Mouse (Mus musculus): ENCODE measurements around the gene Hectd4. TPM values are rescaled to one million over a fixed set of nuclear protein-coding genes. Genes with fewer than 3 reads are reported as not detected.
A peak's percentile ranks its signal among the peaks of the same experiment; 100 is the strongest.
"Not testable (repeated sequence)": the region's sequence is repeated elsewhere in the genome, so short reads cannot be mapped to it uniquely, and the experiment has no call there.

Hectd4 gene
- polyA plus RNA-seq, 1 experiment from 2014 or later: 3.0 TPM

GRCm38 (mm10) chr5:121287213-121287612, 67.2 kb downstream of the Hectd4 start:
- peaks cover 56% of the 10 kb centered on the region for H3K36me3 ChIP-seq
- no peak overlapping the region for H3K9ac ChIP-seq
- 86% methylated on average over 2 of the region's 2 CpGs for WGBS
- ATAC-seq (replicated peaks; ENCODE audit: insufficient number of reproducible peaks, insufficient read depth, low FRiP score, low read depth): no peak
- H3K4me2 ChIP-seq: no peak overlapping the region
- 0 out of 2 replicates have a peak, but pooled peaks cover 2% of the 10 kb centered on the region for H3K4me1 ChIP-seq (replicated peaks)
- H3K4me3 ChIP-seq: no peak overlapping the region
- H3K9me3 ChIP-seq (replicated peaks): no peaks in the 10 kb centered on the region
- no peak overlapping the region for H3K27ac ChIP-seq
- H3K27me3 ChIP-seq: no peaks in the 10 kb centered on the region

- Histone ChIP-seq H3K9me3 (replicated peaks) (no peaks in the 10 kb centered on the region), H3K36me3 (peaks cover 66% of the 10 kb centered on the region), H3K27me3 (no peaks in the 10 kb centered on the region), H3K9ac (no peak overlapping the region), H3K4me2 (no peak overlapping the region), H3K27ac (no peak overlapping the region), H3K4me1 (replicated peaks) (no peaks in the 10 kb centered on the region), H3K4me3 (no peak overlapping the region)
- WGBS: 91% methylated on average over 3 of the region's 3 CpGs
- ATAC-seq (replicated peaks; ENCODE audit: insufficient number of reproducible peaks, insufficient read depth, low FRiP score, low read depth): no peak
Observed at GRCm38 (mm10) chr5:121290289-121290688, 70.3 kb downstream of the Hectd4 start.

- H3K4me3 ChIP-seq: no peak overlapping the region
- no peak overlapping the region for H3K4me2 ChIP-seq
- no peak for ATAC-seq (replicated peaks; ENCODE audit: insufficient number of reproducible peaks, insufficient read depth, low FRiP score, low read depth)
- H3K4me1 ChIP-seq (replicated peaks): no peaks in the 10 kb centered on the region
- no peak overlapping the region for H3K9ac ChIP-seq
- no peaks in the 10 kb centered on the region for H3K27me3 ChIP-seq
- WGBS: 70% methylated on average over 16 of the region's 16 CpGs
- peaks cover 70% of the 10 kb centered on the region for H3K36me3 ChIP-seq
- no peak overlapping the region for H3K27ac ChIP-seq
- no peaks in the 10 kb centered on the region for H3K9me3 ChIP-seq (replicated peaks)
Observed at GRCm38 (mm10) chr5:121292309-121293165, 72.5 kb downstream of the Hectd4 start.

GRCm38 (mm10) chr5:121305009-121305408, 85.0 kb downstream of the Hectd4 start:
- Histone ChIP-seq H3K9ac (no peak overlapping the region), H3K4me2 (no peak overlapping the region), H3K9me3 (replicated peaks) (no peaks in the 10 kb centered on the region), H3K4me1 (replicated peaks) (no peaks in the 10 kb centered on the region), H3K27me3 (no peaks in the 10 kb centered on the region), H3K4me3 (no peak overlapping the region), H3K27ac (no peak overlapping the region), H3K36me3 (peaks cover 83% of the 10 kb centered on the region)
- ATAC-seq (replicated peaks; ENCODE audit: insufficient number of reproducible peaks, insufficient read depth, low FRiP score, low read depth): no peak
- 88% methylated on average over 7 of the region's 7 CpGs for WGBS

- no peak overlapping the region for H3K27ac ChIP-seq
- no peaks in the 10 kb centered on the region for H3K9me3 ChIP-seq (replicated peaks)
- peaks cover 88% of the 10 kb centered on the region for H3K36me3 ChIP-seq
- ATAC-seq (replicated peaks; ENCODE audit: insufficient number of reproducible peaks, insufficient read depth, low FRiP score, low read depth): no peak
- no peak overlapping the region for H3K4me3 ChIP-seq
- H3K9ac ChIP-seq: no peak overlapping the region
- no peak overlapping the region for H3K4me2 ChIP-seq
- no peaks in the 10 kb centered on the region for H3K4me1 ChIP-seq (replicated peaks)
- 78% methylated on average over 3 of the region's 3 CpGs for WGBS
- no peaks in the 10 kb centered on the region for H3K27me3 ChIP-seq
Observed at GRCm38 (mm10) chr5:121307620-121308019, 87.6 kb downstream of the Hectd4 start.

GRCm38 (mm10) chr5:121311576-121311975, 91.6 kb downstream of the Hectd4 start:
- H3K27ac ChIP-seq: no peak overlapping the region
- H3K4me1 ChIP-seq (replicated peaks): no peaks in the 10 kb centered on the region
- H3K9ac ChIP-seq: no peak overlapping the region
- H3K9me3 ChIP-seq (replicated peaks): no peaks in the 10 kb centered on the region
- peaks cover 91% of the 10 kb centered on the region for H3K36me3 ChIP-seq
- H3K27me3 ChIP-seq: no peaks in the 10 kb centered on the region
- H3K4me3 ChIP-seq: no peak overlapping the region
- 91% methylated on average over 8 of the region's 8 CpGs for WGBS
- H3K4me2 ChIP-seq: no peak overlapping the region
- no peak for ATAC-seq (replicated peaks; ENCODE audit: insufficient number of reproducible peaks, insufficient read depth, low FRiP score, low read depth)

- no peak overlapping the region for H3K27ac ChIP-seq
- H3K9ac ChIP-seq: no peak overlapping the region
- H3K27me3 ChIP-seq: no peaks in the 10 kb centered on the region
- H3K4me1 ChIP-seq (replicated peaks): no peaks in the 10 kb centered on the region
- no peaks in the 10 kb centered on the region for H3K9me3 ChIP-seq (replicated peaks)
- 91% methylated on average over 10 of the region's 10 CpGs for WGBS
- H3K4me2 ChIP-seq: no peak overlapping the region
- no peak for ATAC-seq (replicated peaks; ENCODE audit: insufficient number of reproducible peaks, insufficient read depth, low FRiP score, low read depth)
- peaks cover 92% of the 10 kb centered on the region for H3K36me3 ChIP-seq
- H3K4me3 ChIP-seq: no peak overlapping the region
Observed at GRCm38 (mm10) chr5:121313764-121314474, 93.9 kb downstream of the Hectd4 start.

GRCm38 (mm10) chr5:121326079-121326805, 106.2 kb downstream of the Hectd4 start:
- Histone ChIP-seq H3K4me3 (no peak overlapping the region), H3K36me3 (peaks cover 78% of the 10 kb centered on the region), H3K4me2 (no peak overlapping the region), H3K9me3 (replicated peaks) (no peaks in the 10 kb centered on the region), H3K27ac (no peak overlapping the region), H3K27me3 (no peaks in the 10 kb centered on the region), H3K4me1 (replicated peaks) (peaks cover 3% of the 10 kb centered on the region; the same call in 1 of the 2 replicates), H3K9ac (no peak overlapping the region)
- 89% methylated on average over 14 of the region's 14 CpGs for WGBS
- ATAC-seq (replicated peaks; ENCODE audit: insufficient number of reproducible peaks, insufficient read depth, low FRiP score, low read depth): no peak

- WGBS: 56% methylated on average over 11 of the region's 11 CpGs
- H3K9me3 ChIP-seq (replicated peaks): no peaks in the 10 kb centered on the region
- H3K27ac ChIP-seq: peak overlapping the region; percentile 68
- ATAC-seq (replicated peaks; ENCODE audit: insufficient number of reproducible peaks, insufficient read depth, low FRiP score, low read depth): no peak
- H3K4me2 ChIP-seq: peak overlapping the region; percentile 51
- H3K4me3 ChIP-seq: peak overlapping the region; percentile 36
- H3K9ac ChIP-seq: 0 out of 2 replicates have a peak overlapping the region, but pooled peaks have one; percentile 28
- peaks cover 81% of the 10 kb centered on the region for H3K36me3 ChIP-seq
- H3K27me3 ChIP-seq: no peaks in the 10 kb centered on the region
- H3K4me1 ChIP-seq (replicated peaks): peaks cover 3% of the 10 kb centered on the region; the same call in 1 of the 2 replicates
Observed at GRCm38 (mm10) chr5:121329333-121330058, 109.5 kb downstream of the Hectd4 start.

GRCm38 (mm10) chr5:121330154-121330816, 110.3 kb downstream of the Hectd4 start:
- not testable (repeated sequence) for H3K4me1 ChIP-seq (replicated peaks); H3K9ac ChIP-seq; H3K9me3 ChIP-seq (replicated peaks); ATAC-seq (replicated peaks; ENCODE audit: insufficient number of reproducible peaks, insufficient read depth, low FRiP score, low read depth); H3K27me3 ChIP-seq
- 69% methylated on average over 13 of the region's 19 CpGs for WGBS
- Histone ChIP-seq H3K36me3 (peaks cover 83% of the 10 kb centered on the region), H3K4me2 (peak overlapping the region; percentile 51), H3K4me3 (peak overlapping the region; percentile 36), H3K27ac (peak overlapping the region; percentile 64)
